Mouse (Mus musculus) stomach, embryonic 15.5 days (tissue): Measurements from ENCODE around the gene Epp13. TPM values are rescaled to one million over a fixed set of nuclear protein-coding genes. Genes with fewer than 3 reads are reported as not detected.
"Not testable (repeated sequence)": the region's sequence is repeated elsewhere in the genome, so short reads cannot be mapped to it uniquely, and the experiment has no call there.

Source experiments
- ATAC-seq: fragments of 200-750 bp; cut with Nextera tagmentation; 2 replicates; pipeline ENCODE4 v1.8.0; 2017; ENCODE audit warnings: low read depth, moderate number of reproducible peaks, moderate TSS enrichment; ENCODE audit not compliant: insufficient read depth, low FRiP score
- H3K27ac ChIP-seq: fragments of 300-500 bp; sonication (generic); 2 replicates; pipeline ENCODE4 v1.5.1; 2015; ENCODE audit warnings: mild to moderate bottlenecking, inconsistent platforms
- H3K27me3 ChIP-seq: fragments of 300-500 bp; sonication (generic); replicated peaks from 2 replicates; pipeline ENCODE4 v1.6.1; 2015; ENCODE audit warnings: inconsistent platforms
- H3K36me3 ChIP-seq: fragments of 300-500 bp; sonication (generic); 2 replicates; pipeline ENCODE4 v1.6.1; 2015; ENCODE audit warnings: inconsistent platforms
- H3K4me1 ChIP-seq: fragments of 300-500 bp; sonication (generic); 2 replicates; pipeline ENCODE4 v1.6.1; 2015; ENCODE audit warnings: inconsistent platforms
- H3K4me2 ChIP-seq: fragments of 300-500 bp; sonication (generic); 2 replicates; pipeline ENCODE4 v1.6.1; 2015; ENCODE audit warnings: mild to moderate bottlenecking, inconsistent platforms
- H3K4me3 ChIP-seq: fragments of 300-500 bp; sonication (generic); replicated peaks from 2 replicates; pipeline ENCODE4 v1.5.1; 2015; ENCODE audit warnings: inconsistent platforms
- H3K9ac ChIP-seq: fragments of 300-500 bp; sonication (generic); 2 replicates; pipeline ENCODE4 v1.6.1; 2015; ENCODE audit warnings: inconsistent platforms
- H3K9me3 ChIP-seq: fragments of 300-500 bp; sonication (generic); 2 replicates; pipeline ENCODE4 v1.6.1; 2016; ENCODE audit warnings: inconsistent platforms
- WGBS: fragments of 180-500 bp; shearing (Covaris S2); methylation state at CpG from one replicate; pipeline ENCODE4 v1.1.7; 2015; 5-methylcytosine and 5-hydroxymethylcytosine counted together
- polyA plus RNA-seq: library from polyadenylated mRNA; unstranded; fragments of >200 nt; fragmentation: Nextera tagmentation; extraction: Ambion mirVana; gene quantifications from 2 replicates; pipeline ENCODE4 v1.2.1, GENCODE M21; 2015

The Epp13 gene
- polyA plus RNA-seq, 1 experiment from 2014 or later, result not detected

GRCm38 (mm10) chr7:6258232-6259220 is 6.0 kb downstream of the Epp13 start:
- no peaks in the 10 kb centered on the region for H3K9me3 ChIP-seq
- WGBS, result 39% methylated on average over 16 of the region's 16 CpGs
- ATAC-seq, result no peak
- H3K4me2 ChIP-seq, result no peak overlapping the region
- no peak overlapping the region for H3K4me3 ChIP-seq
- H3K9ac ChIP-seq, result no peak overlapping the region
- no peak overlapping the region for H3K27ac ChIP-seq
- H3K27me3 ChIP-seq, result no peaks in the 10 kb centered on the region
- no peaks in the 10 kb centered on the region for H3K4me1 ChIP-seq
- no peaks in the 10 kb centered on the region for H3K36me3 ChIP-seq

GRCm38 (mm10) chr7:6260004-6260403 is 7.5 kb downstream of the Epp13 start:
- not testable (repeated sequence) for H3K9me3 ChIP-seq, H3K4me1 ChIP-seq, H3K4me3 ChIP-seq, H3K4me2 ChIP-seq, H3K36me3 ChIP-seq, H3K27ac ChIP-seq, H3K27me3 ChIP-seq, ATAC-seq, H3K9ac ChIP-seq
- 43% methylated on average over 2 of the region's 2 CpGs for WGBS

- no peak for ATAC-seq
- H3K4me2 ChIP-seq, result no peak overlapping the region
- no peaks in the 10 kb centered on the region for H3K27me3 ChIP-seq
- no peak overlapping the region for H3K4me3 ChIP-seq
- no peak overlapping the region for H3K9ac ChIP-seq
- H3K27ac ChIP-seq, result no peak overlapping the region
- H3K36me3 ChIP-seq, result no peaks in the 10 kb centered on the region
- H3K4me1 ChIP-seq, result no peaks in the 10 kb centered on the region
- 85% methylated on average over 3 of the region's 3 CpGs for WGBS
- H3K9me3 ChIP-seq, result no peaks in the 10 kb centered on the region
These were observed 9.6 kb downstream of the Epp13 start for GRCm38 (mm10) chr7:6262120-6262519.

- H3K4me1 ChIP-seq, result no peaks in the 10 kb centered on the region
- no peaks in the 10 kb centered on the region for H3K9me3 ChIP-seq
- WGBS, result 72% methylated on average over 4 of the region's 4 CpGs
- H3K9ac ChIP-seq, result no peak overlapping the region
- no peaks in the 10 kb centered on the region for H3K36me3 ChIP-seq
- H3K27ac ChIP-seq, result no peak overlapping the region
- H3K4me2 ChIP-seq, result no peak overlapping the region
- no peak overlapping the region for H3K4me3 ChIP-seq
- ATAC-seq, result no peak
- no peaks in the 10 kb centered on the region for H3K27me3 ChIP-seq
These were observed 10.5 kb downstream of the Epp13 start for GRCm38 (mm10) chr7:6262984-6263383.

GRCm38 (mm10) chr7:6265695-6266094 is 13.2 kb downstream of the Epp13 start:
- H3K9ac ChIP-seq, result no peak overlapping the region
- no peaks in the 10 kb centered on the region for H3K27me3 ChIP-seq
- no peak overlapping the region for H3K4me3 ChIP-seq
- no peaks in the 10 kb centered on the region for H3K9me3 ChIP-seq
- no peak overlapping the region for H3K27ac ChIP-seq
- H3K4me2 ChIP-seq, result no peak overlapping the region
- ATAC-seq, result no peak
- no peaks in the 10 kb centered on the region for H3K36me3 ChIP-seq
- H3K4me1 ChIP-seq, result no peaks in the 10 kb centered on the region
- 56% methylated on average over 8 of the region's 8 CpGs for WGBS

GRCm38 (mm10) chr7:6277906-6278305 is 25.4 kb downstream of the Epp13 start:
- H3K4me3 ChIP-seq, result no peak overlapping the region
- H3K36me3 ChIP-seq, result no peaks in the 10 kb centered on the region
- H3K27ac ChIP-seq, result no peak overlapping the region
- no peak overlapping the region for H3K4me2 ChIP-seq
- H3K4me1 ChIP-seq, result no peaks in the 10 kb centered on the region
- peak; percentile 17; the same call in 1 of the 2 replicates for ATAC-seq
- WGBS, result 27% methylated on average over 3 of the region's 3 CpGs
- no peak overlapping the region for H3K9ac ChIP-seq
- H3K27me3 ChIP-seq, result no peaks in the 10 kb centered on the region
- H3K9me3 ChIP-seq, result no peaks in the 10 kb centered on the region

- H3K4me3 ChIP-seq, result peak overlapping the region; percentile 53
- H3K36me3 ChIP-seq, result no peaks in the 10 kb centered on the region
- peak overlapping the region; percentile 61 for H3K4me2 ChIP-seq
- peak overlapping the region; percentile 90; the same call in 1 of the 2 replicates for H3K27ac ChIP-seq
- 6% methylated on average over 1 of the region's 1 CpGs for WGBS
- ATAC-seq, result no peak
- H3K9ac ChIP-seq, result no peak overlapping the region
- no peaks in the 10 kb centered on the region for H3K27me3 ChIP-seq
- H3K4me1 ChIP-seq, result peaks cover 4% of the 10 kb centered on the region; the same call in 1 of the 2 replicates
- H3K9me3 ChIP-seq, result no peaks in the 10 kb centered on the region
These were observed 30.2 kb downstream of the Epp13 start for GRCm38 (mm10) chr7:6282749-6283148.

- Histone ChIP-seq H3K36me3 (no peaks in the 10 kb centered on the region), H3K9me3 (no peaks in the 10 kb centered on the region), H3K9ac (peak overlapping the region; percentile 35; the same call in 1 of the 2 replicates), H3K4me3 (peak overlapping the region; percentile 53), H3K27me3 (no peaks in the 10 kb centered on the region), H3K4me2 (peak overlapping the region; percentile 61), H3K27ac (peak overlapping the region; percentile 90), H3K4me1 (peaks cover 4% of the 10 kb centered on the region; the same call in 1 of the 2 replicates)
- ATAC-seq, result peak; percentile 47
- WGBS, result 2% methylated on average over 23 of the region's 23 CpGs
These were observed 31.1 kb downstream of the Epp13 start for GRCm38 (mm10) chr7:6283451-6284075.

DNA sequence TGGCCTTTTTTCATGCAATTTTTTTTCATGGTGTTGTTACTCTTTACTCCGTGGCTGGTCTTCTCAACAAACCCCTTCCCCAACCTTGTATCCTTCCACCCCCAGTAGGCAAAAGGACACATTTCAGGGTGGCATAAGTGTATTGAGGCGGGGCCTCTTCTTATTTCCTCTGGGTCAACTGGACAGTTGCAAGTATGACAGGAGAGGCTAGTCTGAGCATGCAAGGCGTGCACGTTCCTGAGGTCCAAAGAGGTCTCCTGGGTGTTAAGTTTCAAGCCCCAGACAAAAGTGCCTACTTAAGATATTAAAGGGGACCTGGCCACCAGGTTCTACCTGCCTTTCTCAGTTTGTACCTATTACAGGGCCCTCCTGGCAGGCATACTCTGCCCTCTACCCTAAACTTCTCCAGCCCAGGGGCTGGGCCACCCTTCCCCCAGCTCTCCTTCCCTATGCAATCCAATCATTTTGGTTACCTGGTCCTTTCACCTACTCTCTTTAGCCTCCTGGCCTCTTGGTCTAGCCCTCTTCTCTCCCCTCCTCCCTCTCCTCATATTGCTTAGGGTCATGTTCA is 32.0 kb downstream of the Epp13 start:
- H3K9ac ChIP-seq, result no peak overlapping the region
- peaks cover 4% of the 10 kb centered on the region; the same call in 1 of the 2 replicates for H3K4me1 ChIP-seq
- no peaks in the 10 kb centered on the region for H3K36me3 ChIP-seq
- 85% methylated on average over 4 of the region's 4 CpGs for WGBS
- no peak for ATAC-seq
- H3K27me3 ChIP-seq, result no peaks in the 10 kb centered on the region
- H3K27ac ChIP-seq, result no peak overlapping the region
- H3K4me3 ChIP-seq, result no peak overlapping the region
- no peaks in the 10 kb centered on the region for H3K9me3 ChIP-seq
- H3K4me2 ChIP-seq, result no peak overlapping the region

DNA sequence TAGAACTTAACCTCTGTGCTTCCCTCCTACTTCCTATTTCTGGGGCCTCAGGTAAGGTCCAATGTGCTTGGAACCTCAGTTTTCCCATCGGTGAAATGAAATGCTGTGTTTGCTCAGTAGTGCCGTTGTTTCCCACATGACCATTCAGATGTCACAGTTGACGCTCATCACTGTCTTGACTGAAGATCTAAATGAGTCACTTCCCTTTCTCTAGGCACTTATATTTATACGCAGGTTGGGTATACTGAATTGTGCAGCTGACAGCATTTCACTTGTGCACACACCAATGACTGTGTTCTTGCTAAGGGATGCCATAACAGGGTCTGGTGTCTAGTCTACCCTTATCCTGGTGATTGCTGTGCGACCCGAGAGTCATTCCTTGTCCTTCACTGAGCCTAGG is 32.9 kb downstream of the Epp13 start:
- H3K9me3 ChIP-seq, result no peaks in the 10 kb centered on the region
- H3K27me3 ChIP-seq, result no peaks in the 10 kb centered on the region
- WGBS, result 84% methylated on average over 6 of the region's 6 CpGs
- no peak overlapping the region; the same call in 1 of the 2 replicates for H3K4me3 ChIP-seq
- no peaks in the 10 kb centered on the region; the same call in 1 of the 2 replicates for H3K36me3 ChIP-seq
- no peak overlapping the region for H3K9ac ChIP-seq
- no peak for ATAC-seq
- H3K27ac ChIP-seq, result no peak overlapping the region
- peaks cover 4% of the 10 kb centered on the region; the same call in 1 of the 2 replicates for H3K4me1 ChIP-seq
- H3K4me2 ChIP-seq, result peak overlapping the region; percentile 79; the same call in 1 of the 2 replicates

DNA sequence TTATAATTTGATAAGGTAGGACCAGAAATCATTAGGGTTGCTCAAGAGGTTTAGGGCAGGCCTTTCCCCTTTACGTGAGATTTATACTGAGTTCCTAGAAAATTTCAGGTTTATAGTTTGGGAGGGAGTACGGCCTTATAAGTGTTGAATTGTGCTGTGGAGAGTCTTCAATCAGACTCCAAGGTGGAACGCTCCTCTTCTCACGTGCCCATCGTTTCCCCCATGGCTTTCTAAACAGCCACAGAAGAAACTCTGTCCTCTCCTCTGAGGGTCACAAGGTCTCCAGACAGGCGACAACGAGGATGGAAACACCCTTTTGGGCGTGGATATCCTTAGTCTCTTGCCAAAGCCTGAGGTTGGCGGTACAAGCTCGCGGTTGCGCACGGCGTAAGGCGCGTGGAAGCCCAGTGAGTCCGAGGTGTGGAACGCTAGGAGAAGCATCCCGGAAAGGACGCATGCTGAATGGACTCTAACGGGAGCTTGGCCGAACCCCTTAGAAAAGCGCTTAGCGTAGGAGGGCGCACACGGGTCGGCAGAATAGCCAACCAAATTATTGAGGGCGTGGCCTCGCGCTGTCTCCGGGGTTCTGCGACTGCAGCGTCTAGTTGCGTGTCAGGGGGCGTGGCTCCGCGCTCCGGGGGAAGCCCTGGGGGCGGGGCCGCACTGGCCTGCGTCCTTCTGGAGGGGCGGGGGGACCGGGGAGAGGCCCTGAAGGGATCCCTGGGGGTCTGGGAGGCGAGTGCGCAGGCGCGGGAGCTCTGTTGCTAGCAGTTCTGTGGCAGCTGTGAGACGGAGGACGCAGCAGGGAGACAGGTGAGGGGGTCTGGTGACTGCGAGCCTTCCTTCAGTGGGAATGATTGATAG is 33.6 kb downstream of the Epp13 start, which contains the start of gene Zfp667:
Gene Zfp667 (plus strand): TSS at position 738 of the 864 bp plus-strand sequence.
- H3K36me3 ChIP-seq, result no peaks in the 10 kb centered on the region; the same call in 1 of the 2 replicates
- H3K27me3 ChIP-seq, result no peaks in the 10 kb centered on the region
- H3K27ac ChIP-seq, result peak within 1 kb of the TSS; percentile 85
- H3K4me2 ChIP-seq, result peak within 1 kb of the TSS; percentile 79
- 3% methylated on average over 50 of the region's 50 CpGs for WGBS
- peak within 1 kb of the TSS; percentile 47 for H3K4me3 ChIP-seq
- peak within 1 kb of the TSS; percentile 23; the same call in 1 of the 2 replicates for H3K9ac ChIP-seq
- peak; percentile 90 for ATAC-seq
- peaks cover 4% of the 10 kb centered on the region; the same call in 1 of the 2 replicates for H3K4me1 ChIP-seq
- H3K9me3 ChIP-seq, result no peaks in the 10 kb centered on the region
